Mouse (Mus musculus) myocyte (in vitro differentiated cells): ENCODE data around the gene Hdhd5. TPM values are rescaled to one million over a fixed set of nuclear protein-coding genes. Genes with fewer than 3 reads are reported as not detected.

ENCODE experiments used
- H3K27me3 ChIP-seq: one replicate; pipeline ENCODE4 v1.6.1; 2011; ENCODE audit not compliant: control insufficient read depth, insufficient read depth, insufficient read length
- H3K36me3 ChIP-seq: one replicate; pipeline ENCODE4 v1.6.1; 2011; ENCODE audit not compliant: control insufficient read depth, insufficient read depth
- H3K4me2 ChIP-seq: one replicate; pipeline ENCODE4 v1.6.1; 2011; ENCODE audit warnings: low read depth, control low read depth
- H3K4me3 ChIP-seq: one replicate; pipeline ENCODE4 v1.5.1; 2011; ENCODE audit warnings: mild to moderate bottlenecking, control low read depth, moderate library complexity
- H3K79me2 ChIP-seq: one replicate; pipeline ENCODE4 v1.6.1; 2011; ENCODE audit not compliant: control insufficient read depth, insufficient read depth
- H3ac ChIP-seq: one replicate; pipeline ENCODE4 v1.6.1; 2011; ENCODE audit not compliant: control insufficient read depth, insufficient read length
- CEBPB ChIP-seq: IDR thresholded peaks from 2 replicates; pipeline ENCODE4 v1.6.1; 2011; ENCODE audit warnings: mild to moderate bottlenecking, moderate library complexity; ENCODE audit not compliant: poor library complexity, insufficient read depth, severe bottlenecking
- E2F4 ChIP-seq: IDR thresholded peaks from one replicate; pipeline ENCODE4 v1.6.1; 2011; ENCODE audit warnings: mild to moderate bottlenecking, control low read depth, moderate library complexity; ENCODE audit not compliant: insufficient read depth
- MAX ChIP-seq: IDR thresholded peaks from one replicate; pipeline ENCODE4 v1.6.1; 2011; ENCODE audit warnings: low read depth, mild to moderate bottlenecking, control low read depth
- MYOD1 ChIP-seq, 3 experiments: IDR thresholded peaks; one replicate each; pipeline ENCODE4 v1.6.1; 2011; ENCODE audit warnings: control low read depth in 2 of 3, low read depth in 2 of 3, mild to moderate bottlenecking in 2 of 3, moderate library complexity in 1 of 3; ENCODE audit not compliant: insufficient read length in 2 of 3, control insufficient read depth in 1 of 3
- MYOG ChIP-seq, 3 experiments: IDR thresholded peaks; one replicate each; pipeline ENCODE4 v1.6.1; 2011; ENCODE audit warnings: control low read depth in 2 of 3, low read depth in 2 of 3, mild to moderate bottlenecking in 2 of 3; ENCODE audit not compliant: insufficient read length in 2 of 3, control insufficient read depth in 1 of 3, insufficient read depth in 1 of 3
- POLR2A ChIP-seq: IDR thresholded peaks from one replicate; pipeline ENCODE4 v1.6.1; 2011; ENCODE audit warnings: low read depth, mild to moderate bottlenecking, control low read depth, moderate library complexity; ENCODE audit not compliant: insufficient read length
- POLR2AphosphoS2 ChIP-seq: IDR thresholded peaks from one replicate; pipeline ENCODE4 v1.6.1; 2011; ENCODE audit warnings: low read depth, control low read depth; ENCODE audit not compliant: insufficient read length
- REST ChIP-seq: IDR thresholded peaks from one replicate; pipeline ENCODE4 v1.6.1; 2011; ENCODE audit warnings: mild to moderate bottlenecking, control low read depth, moderate library complexity; ENCODE audit not compliant: insufficient read depth, insufficient read length
- SRF ChIP-seq: IDR thresholded peaks from one replicate; pipeline ENCODE4 v1.6.1; 2011; ENCODE audit warnings: low read depth; ENCODE audit not compliant: control insufficient read depth, insufficient read length
- TCF12 ChIP-seq: IDR thresholded peaks from one replicate; pipeline ENCODE4 v1.6.1; 2011; ENCODE audit warnings: mild to moderate bottlenecking, control low read depth; ENCODE audit not compliant: poor library complexity, insufficient read depth, severe bottlenecking
- TCF3 ChIP-seq: IDR thresholded peaks from one replicate; pipeline ENCODE4 v1.6.1; 2011; ENCODE audit warnings: low read depth, control low read depth; ENCODE audit not compliant: insufficient read length
- USF1 ChIP-seq: IDR thresholded peaks from one replicate; pipeline ENCODE4 v1.6.1; 2011; ENCODE audit warnings: low read depth, mild to moderate bottlenecking, control low read depth, moderate library complexity
- polyA plus RNA-seq: library from polyadenylated mRNA; unstranded; fragments of >200 nt; fragmentation: generic; extraction: Trizol; gene quantifications from one replicate; pipeline ENCODE4 v1.2.1, GENCODE M21; 2012; ENCODE audit warnings: missing spikeins

The Hdhd5 gene
- polyA plus RNA-seq, 1 experiment, result 13.3 TPM

DNA sequence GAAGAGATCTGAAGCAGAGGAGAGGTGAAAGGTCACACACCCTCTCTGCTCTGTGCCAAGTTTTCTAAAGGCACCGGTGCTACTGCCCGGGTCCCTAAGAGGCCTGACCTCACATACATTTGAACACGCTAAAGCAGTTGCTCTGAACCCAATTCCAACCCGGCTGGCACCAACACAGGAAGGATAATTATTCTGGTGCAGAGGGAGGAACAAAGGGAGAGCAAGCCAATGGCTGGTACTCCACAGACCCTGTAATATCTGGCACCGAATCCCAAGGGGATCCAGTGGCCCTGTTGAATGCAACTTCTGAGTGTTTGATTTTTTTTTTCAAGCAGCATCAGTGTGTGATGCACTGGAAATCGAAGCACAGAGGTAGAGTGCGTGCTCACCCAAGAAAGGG is 40.1 kb downstream of the Hdhd5 start:
- Histone ChIP-seq H3K4me2 (no peak overlapping the region), H3K36me3 (no peaks in the 10 kb centered on the region), H3K4me3 (no peak overlapping the region), H3ac (no peak overlapping the region), H3K79me2 (no peaks in the 10 kb centered on the region), H3K27me3 (peaks cover 25% of the 10 kb centered on the region)
- TF ChIP-seq MYOD1 (IDR thresholded peaks at IDR 0.05; ENCODE audit: control insufficient read depth in 1 of 3, insufficient read length in 2 of 3, low read depth in 2 of 3) (no peak), MYOG (IDR thresholded peaks at IDR 0.05; ENCODE audit: control insufficient read depth in 1 of 3, insufficient read depth in 1 of 3, insufficient read length in 2 of 3, low read depth in 2 of 3) (no peak), SRF (no peak)

DNA sequence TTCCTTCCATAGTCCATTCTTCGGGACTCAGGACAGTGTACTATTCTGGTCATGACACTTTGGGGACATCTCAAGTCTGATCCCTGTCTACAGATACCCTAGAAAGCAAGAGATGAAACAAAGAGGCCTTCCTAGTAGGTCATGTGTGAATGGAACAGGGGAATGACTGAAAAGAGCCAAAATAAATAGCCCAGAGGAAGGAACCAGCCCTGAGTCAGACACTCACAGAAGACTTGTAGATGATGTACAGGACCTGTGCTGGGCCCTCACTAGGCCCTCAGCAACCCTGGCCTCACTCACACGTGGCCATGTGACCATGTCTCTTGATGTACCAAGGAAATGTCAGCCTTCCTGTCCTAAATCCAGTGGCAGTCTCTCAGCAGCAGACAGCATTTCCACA is 41.7 kb downstream of the Hdhd5 start:
- Histone ChIP-seq H3K4me3 (no peak overlapping the region), H3K27me3 (peaks cover 25% of the 10 kb centered on the region), H3K4me2 (no peak overlapping the region), H3K36me3 (no peaks in the 10 kb centered on the region), H3ac (no peak overlapping the region), H3K79me2 (no peaks in the 10 kb centered on the region)
- no peak for TF ChIP-seq POLR2AphosphoS2
- TF ChIP-seq MYOD1 (IDR thresholded peaks at IDR 0.05; ENCODE audit: control insufficient read depth in 1 of 3, insufficient read length in 2 of 3, low read depth in 2 of 3), result no peak
- no peak for TF ChIP-seq E2F4
- no peak for TF ChIP-seq MYOG (IDR thresholded peaks at IDR 0.05; ENCODE audit: control insufficient read depth in 1 of 3, insufficient read depth in 1 of 3, insufficient read length in 2 of 3, low read depth in 2 of 3)

DNA sequence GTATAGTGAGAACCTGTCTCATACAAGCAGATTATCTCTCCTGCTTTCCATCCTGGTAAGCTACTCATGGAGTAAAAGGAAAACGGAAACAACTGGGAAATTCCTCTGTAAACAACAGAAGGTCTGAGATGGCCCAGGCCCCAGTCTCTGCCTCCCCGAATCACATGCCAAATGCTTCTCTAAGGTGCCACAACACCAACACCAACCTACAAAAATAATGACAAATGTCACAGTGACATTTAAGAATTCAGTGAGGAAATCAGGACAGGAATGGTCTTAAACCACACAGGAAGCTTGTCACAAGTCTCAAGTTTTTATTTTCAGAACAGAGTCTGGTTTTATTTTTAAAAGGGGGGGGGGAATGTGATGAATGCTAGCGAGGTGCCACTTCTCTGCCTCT is 42.5 kb downstream of the Hdhd5 start:
- Histone ChIP-seq H3K79me2 (no peaks in the 10 kb centered on the region), H3K36me3 (no peaks in the 10 kb centered on the region), H3K4me3 (no peak overlapping the region), H3K27me3 (peaks cover 18% of the 10 kb centered on the region), H3K4me2 (no peak overlapping the region), H3ac (no peak overlapping the region)
- TF ChIP-seq POLR2A, result no peak
- TF ChIP-seq SRF, result no peak
- no peak for TF ChIP-seq TCF12
- TF ChIP-seq POLR2AphosphoS2, result no peak
- no peak for TF ChIP-seq CEBPB
- TF ChIP-seq E2F4, result no peak
- TF ChIP-seq MYOG (IDR thresholded peaks at IDR 0.05; ENCODE audit: control insufficient read depth in 1 of 3, insufficient read depth in 1 of 3, insufficient read length in 2 of 3, low read depth in 2 of 3), result no peak

DNA sequence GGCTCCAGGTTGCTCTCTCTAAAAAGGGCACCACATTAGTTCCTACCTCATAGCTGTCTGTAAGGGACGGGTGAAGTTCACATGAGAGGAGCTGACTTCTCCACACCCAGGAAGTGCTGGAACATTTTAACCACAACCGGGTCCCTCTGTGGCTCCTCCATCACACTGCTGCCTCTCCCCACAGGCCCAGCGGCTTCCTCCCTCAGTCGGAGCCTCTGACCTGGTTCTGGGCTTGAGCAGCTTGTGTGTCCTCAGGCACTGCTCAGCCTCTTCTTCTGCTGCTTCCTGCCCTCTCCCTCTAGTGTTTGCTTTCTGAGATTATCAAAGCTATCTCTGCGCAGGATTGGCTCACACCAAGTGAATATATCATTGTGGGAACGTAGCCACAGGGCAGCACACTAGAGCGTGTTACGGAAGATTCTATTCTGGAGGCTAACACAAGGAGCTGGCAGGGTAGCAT is 45.0 kb downstream of the Hdhd5 start:
- peaks cover 4% of the 10 kb centered on the region for H3K36me3 ChIP-seq
- no peak overlapping the region for H3ac ChIP-seq
- H3K4me3 ChIP-seq, result no peak overlapping the region
- no peak for TF ChIP-seq POLR2A
- TF ChIP-seq TCF3, result no peak
- TF ChIP-seq REST, result no peak
- TF ChIP-seq CEBPB, result no peak
- no peak for TF ChIP-seq MYOG (IDR thresholded peaks at IDR 0.05; ENCODE audit: control insufficient read depth in 1 of 3, insufficient read depth in 1 of 3, insufficient read length in 2 of 3, low read depth in 2 of 3)
- no peak for TF ChIP-seq POLR2AphosphoS2
- TF ChIP-seq TCF12, result no peak
- no peak for TF ChIP-seq MAX
- no peak for TF ChIP-seq SRF
- no peak for TF ChIP-seq MYOD1 (IDR thresholded peaks at IDR 0.05; ENCODE audit: control insufficient read depth in 1 of 3, insufficient read length in 2 of 3, low read depth in 2 of 3)
- TF ChIP-seq USF1, result no peak
- no peak for TF ChIP-seq E2F4
- no peak overlapping the region for H3K4me2 ChIP-seq
- H3K79me2 ChIP-seq, result no peaks in the 10 kb centered on the region
- no peaks in the 10 kb centered on the region for H3K27me3 ChIP-seq

DNA sequence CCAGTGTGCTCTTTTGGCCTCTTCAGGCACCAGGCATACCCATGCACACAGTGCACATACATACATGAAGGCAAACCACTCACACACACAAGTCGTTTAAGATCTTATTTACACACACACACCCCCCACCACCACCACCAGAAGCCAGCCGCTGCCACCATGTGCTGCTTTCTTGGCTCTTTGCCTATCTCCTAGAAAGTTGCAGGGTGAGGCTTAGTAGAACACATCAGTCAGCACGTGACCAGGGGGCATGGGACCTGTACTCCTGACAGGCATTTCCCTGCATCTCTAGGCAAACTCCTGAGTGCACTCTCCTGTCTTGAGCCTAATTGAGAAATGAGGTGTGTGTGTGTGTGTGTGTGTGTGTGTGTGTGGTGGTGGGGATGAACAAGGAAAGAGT is 46.1 kb downstream of the Hdhd5 start:
- no peak for TF ChIP-seq E2F4
- peak; percentile 12 for TF ChIP-seq POLR2AphosphoS2
- Histone ChIP-seq H3ac (no peak overlapping the region), H3K4me2 (no peak overlapping the region), H3K27me3 (no peaks in the 10 kb centered on the region), H3K79me2 (no peaks in the 10 kb centered on the region), H3K36me3 (peaks cover 9% of the 10 kb centered on the region), H3K4me3 (no peak overlapping the region)

DNA sequence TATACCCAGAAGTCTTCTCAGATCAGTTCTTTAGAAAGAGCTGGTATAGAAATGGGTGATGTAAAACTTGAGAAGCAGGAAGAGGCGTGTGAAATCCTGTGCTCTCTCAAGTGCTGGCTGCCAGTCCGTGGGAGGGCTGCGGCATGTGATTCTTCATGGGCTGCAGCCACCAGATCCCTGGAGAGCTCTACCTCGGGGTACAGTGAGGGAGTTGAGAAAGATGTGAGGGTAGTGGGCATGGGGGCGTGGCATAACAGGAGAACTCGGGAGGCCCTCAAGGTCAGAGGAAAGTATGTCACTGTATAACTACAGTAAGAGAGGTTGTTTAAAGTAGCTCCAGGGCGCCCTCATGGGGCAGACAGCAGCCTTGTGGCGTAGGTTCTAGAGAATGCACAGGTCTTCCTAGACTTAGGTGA is 47.9 kb downstream of the Hdhd5 start:
- peak overlapping the region; percentile 80 for H3K4me2 ChIP-seq
- H3K4me3 ChIP-seq, result no peak overlapping the region
- peaks cover 15% of the 10 kb centered on the region for H3K36me3 ChIP-seq
- no peaks in the 10 kb centered on the region for H3K79me2 ChIP-seq
- no peaks in the 10 kb centered on the region for H3K27me3 ChIP-seq
- TF ChIP-seq POLR2AphosphoS2 (peak; percentile 32), TCF3 (no peak)
- no peak overlapping the region for H3ac ChIP-seq
